Mouse (Mus musculus) heart, embryonic 10.5 days (tissue): ENCODE data around the gene 2310034G01Rik. TPM values are rescaled to one million over a fixed set of nuclear protein-coding genes. Genes with fewer than 3 reads are reported as not detected.

ENCODE experiments used
- DNase-seq: peaks from one replicate; pipeline ENCODE4 v3.0.0-alpha.2; 2017; ENCODE audit warnings: low spot score
- H3K27ac ChIP-seq: fragments of 300-500 bp; sonication (generic); 2 replicates; pipeline ENCODE4 v1.5.1; 2016; ENCODE audit warnings: mild to moderate bottlenecking
- H3K27me3 ChIP-seq: fragments of 300-500 bp; sonication (generic); 2 replicates; pipeline ENCODE4 v1.6.1; 2016; ENCODE audit warnings: mild to moderate bottlenecking; ENCODE audit not compliant: poor library complexity, insufficient read depth, severe bottlenecking
- H3K36me3 ChIP-seq: fragments of 300-500 bp; sonication (generic); 2 replicates; pipeline ENCODE4 v1.6.1; 2016; ENCODE audit warnings: mild to moderate bottlenecking, moderate library complexity
- H3K4me1 ChIP-seq: fragments of 300-500 bp; sonication (generic); 2 replicates; pipeline ENCODE4 v1.6.1; 2016; ENCODE audit warnings: mild to moderate bottlenecking
- H3K4me3 ChIP-seq: fragments of 300-500 bp; sonication (generic); 2 replicates; pipeline ENCODE4 v1.5.1; 2016; ENCODE audit warnings: mild to moderate bottlenecking, moderate library complexity
- H3K9me3 ChIP-seq: fragments of 300-500 bp; sonication (generic); 2 replicates; pipeline ENCODE4 v1.6.1; 2016; ENCODE audit warnings: mild to moderate bottlenecking, moderate library complexity
- WGBS: fragments of 180-500 bp; shearing (Covaris S2); methylation state at CpG from one replicate; pipeline ENCODE4 v1.1.7; 2016; 5-methylcytosine and 5-hydroxymethylcytosine counted together
- polyA plus RNA-seq: library from polyadenylated mRNA; unstranded; fragments of >200 nt; fragmentation: Nextera tagmentation; extraction: Ambion mirVana; gene quantifications from 2 replicates; pipeline ENCODE4 v1.2.1, GENCODE M21; 2016

2310034G01Rik gene
- polyA plus RNA-seq, 1 experiment from 2014 or later = 0.84 TPM

GRCm38 (mm10) chr19:46321101-46321943 lies 28.8 kb downstream of the 2310034G01Rik start:
- 33% methylated on average over 6 of the region's 6 CpGs for WGBS
- no peak overlapping the region for H3K27ac ChIP-seq
- no peak overlapping the region for H3K4me3 ChIP-seq
- H3K9me3 ChIP-seq = no peaks in the 10 kb centered on the region
- no peaks in the 10 kb centered on the region for H3K36me3 ChIP-seq
- H3K4me1 ChIP-seq = peaks cover 29% of the 10 kb centered on the region
- no peak for DNase-seq
- H3K27me3 ChIP-seq = peaks cover 100% of the 10 kb centered on the region

DNA sequence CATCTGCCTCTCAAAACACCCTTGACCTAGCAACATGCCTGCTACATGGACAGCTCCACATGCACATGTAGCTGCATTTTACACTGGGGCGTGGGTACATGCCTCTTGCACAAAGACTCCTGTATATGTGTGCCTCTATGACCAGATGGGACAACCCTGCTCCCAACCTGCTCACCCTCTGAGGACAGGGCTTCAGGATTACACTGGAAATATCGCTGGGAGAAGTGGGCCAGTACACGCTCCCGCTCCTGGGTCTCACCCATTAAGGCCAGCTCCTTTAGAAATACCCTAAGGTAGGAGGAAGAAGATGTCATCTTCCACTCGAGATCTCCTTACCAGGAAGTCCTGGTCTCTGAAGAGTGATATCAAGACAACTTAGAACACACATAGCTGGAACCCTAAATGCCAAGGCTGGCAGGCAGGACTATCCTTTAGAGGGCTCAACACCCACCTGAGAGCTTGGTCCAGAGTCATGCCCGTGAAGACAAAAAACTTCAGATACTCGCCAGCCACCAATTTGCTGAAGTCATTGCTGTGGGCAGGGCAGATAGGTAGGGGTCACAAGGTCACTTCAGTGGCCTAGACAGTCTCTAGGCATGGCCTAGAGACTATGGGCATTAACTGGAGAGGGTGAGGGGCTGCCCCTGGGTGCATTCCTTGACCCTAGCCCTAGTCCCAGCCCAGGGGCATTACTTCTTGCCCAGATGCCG lies 29.9 kb downstream of the 2310034G01Rik start:
- Histone ChIP-seq H3K4me1 (peaks cover 40% of the 10 kb centered on the region), H3K36me3 (no peaks in the 10 kb centered on the region), H3K4me3 (no peak overlapping the region), H3K27me3 (peaks cover 100% of the 10 kb centered on the region), H3K27ac (no peak overlapping the region), H3K9me3 (no peaks in the 10 kb centered on the region)
- DNase-seq = no peak
- 76% methylated on average over 8 of the region's 8 CpGs for whole genome bisulfite sequencing

DNA sequence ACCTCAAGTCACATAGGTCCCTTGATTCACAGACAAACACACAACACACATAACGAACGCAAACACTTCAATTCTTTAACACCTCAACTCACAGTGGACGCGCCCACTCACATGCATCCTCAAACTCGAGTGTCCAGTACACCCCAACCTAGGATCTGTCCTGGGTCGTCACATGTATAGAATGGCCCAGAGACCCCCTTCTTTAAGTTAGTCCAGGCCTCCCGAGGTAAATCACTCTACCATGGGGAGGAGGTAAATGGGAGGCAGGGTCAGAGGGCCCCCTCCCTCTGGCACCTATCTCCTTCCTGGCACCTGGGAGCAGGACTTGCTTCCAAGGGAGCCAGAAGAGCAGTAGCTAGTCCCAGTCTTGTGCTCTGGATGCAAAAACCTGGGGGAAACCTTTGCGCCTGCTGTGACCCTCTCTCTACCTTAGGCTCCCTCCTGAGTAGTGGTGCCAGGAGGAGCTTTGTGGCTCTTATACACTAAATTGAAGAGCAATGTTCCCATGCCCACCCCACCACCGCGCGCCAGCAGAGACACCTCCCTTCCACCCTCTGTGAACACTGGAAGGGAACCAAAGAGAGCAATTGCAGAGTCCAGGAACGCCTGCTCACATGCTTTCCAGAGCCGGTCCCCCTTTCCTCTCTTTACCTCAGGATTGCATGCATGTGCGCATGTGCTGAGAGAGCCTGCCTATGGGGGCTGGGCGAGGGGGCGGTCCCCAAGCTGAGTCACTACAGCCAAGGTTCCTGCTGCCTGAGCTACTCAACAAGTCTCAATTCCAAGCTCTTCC lies 31.3 kb downstream of the 2310034G01Rik start:
- WGBS = 10% methylated on average over 16 of the region's 16 CpGs
- no peak for DNase-seq
- H3K27ac ChIP-seq = no peak overlapping the region
- peak overlapping the region; percentile 64 for H3K4me3 ChIP-seq
- peaks cover 54% of the 10 kb centered on the region for H3K4me1 ChIP-seq
- H3K27me3 ChIP-seq = peaks cover 100% of the 10 kb centered on the region
- H3K36me3 ChIP-seq = no peaks in the 10 kb centered on the region
- H3K9me3 ChIP-seq = no peaks in the 10 kb centered on the region

DNA sequence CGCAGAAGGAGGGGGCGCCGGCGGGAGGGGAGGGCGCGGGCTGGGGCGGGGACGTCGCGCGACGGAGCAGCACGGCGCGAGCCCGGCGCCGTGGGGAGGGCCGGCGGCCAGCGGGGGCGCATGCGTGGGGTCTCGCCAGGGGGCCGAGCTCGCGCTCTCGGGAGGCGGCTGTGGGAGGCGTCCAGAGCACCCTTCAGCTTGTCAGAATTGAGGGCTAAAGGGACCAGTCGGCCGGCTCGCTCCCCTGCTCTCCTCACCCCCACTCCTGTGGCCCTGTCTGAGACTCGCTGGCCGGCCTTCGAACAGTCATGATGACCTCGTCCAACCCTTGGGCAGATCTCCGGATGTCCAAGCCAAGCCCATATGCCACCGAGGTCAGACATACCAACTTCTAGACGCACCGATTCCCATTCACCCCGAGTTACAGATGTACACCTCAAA lies 32.1 kb downstream of the 2310034G01Rik start:
- H3K9me3 ChIP-seq = no peaks in the 10 kb centered on the region
- 0 out of 2 replicates have a peak, but pooled peaks cover 4% of the 10 kb centered on the region for H3K36me3 ChIP-seq
- peak overlapping the region; percentile 78; the same call in 1 of the 2 replicates for H3K27ac ChIP-seq
- H3K4me3 ChIP-seq = peak overlapping the region; percentile 64
- 2% methylated on average over 42 of the region's 42 CpGs for WGBS
- peaks cover 100% of the 10 kb centered on the region for H3K27me3 ChIP-seq
- H3K4me1 ChIP-seq = peaks cover 61% of the 10 kb centered on the region
- no peak for DNase-seq

GRCm38 (mm10) chr19:46317546-46317885 lies 32.6 kb downstream of the 2310034G01Rik start:
- Histone ChIP-seq H3K4me3 (peak overlapping the region; percentile 64), H3K36me3 (peaks cover 6% of the 10 kb centered on the region; the same call in 1 of the 2 replicates), H3K9me3 (no peaks in the 10 kb centered on the region), H3K27me3 (peaks cover 100% of the 10 kb centered on the region), H3K27ac (peak overlapping the region; percentile 78), H3K4me1 (peaks cover 63% of the 10 kb centered on the region)
- under 1% methylated on average over 45 of the region's 48 CpGs for WGBS
- DNase-seq = no peak

DNA sequence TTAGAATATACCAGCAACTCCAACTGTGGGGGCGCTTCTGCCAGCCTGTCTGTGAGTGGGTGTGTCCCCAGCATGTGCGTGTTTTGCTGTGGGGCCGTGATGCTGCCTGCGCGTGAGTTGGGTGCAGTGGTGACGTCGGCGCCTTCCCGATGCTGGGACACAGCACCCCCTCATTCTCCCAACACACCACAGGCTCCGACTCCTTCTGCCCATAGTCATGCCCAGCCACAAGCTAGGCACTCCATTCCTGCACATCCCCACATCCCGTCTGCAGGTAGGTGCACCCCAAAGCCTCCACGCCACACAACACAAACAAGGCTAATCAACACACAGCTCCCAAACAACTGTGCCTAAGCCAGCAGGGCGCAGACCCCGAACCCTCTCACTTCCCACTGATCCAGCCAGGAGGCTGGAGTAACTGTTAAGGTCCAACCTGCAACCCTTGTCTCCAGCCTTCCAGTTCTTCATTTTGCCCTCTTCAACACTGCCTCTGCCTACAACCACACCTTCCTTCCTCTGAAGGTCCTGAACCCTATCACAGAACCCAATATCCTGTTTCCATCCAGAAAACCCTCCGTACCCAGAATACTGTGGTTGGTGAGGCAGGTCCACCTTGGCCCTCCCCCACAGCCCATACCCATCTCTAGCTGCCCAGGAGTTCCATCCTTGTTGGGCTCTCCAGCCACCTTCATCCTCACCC lies 33.1 kb downstream of the 2310034G01Rik start:
- Histone ChIP-seq H3K4me3 (peak overlapping the region; percentile 64), H3K9me3 (no peaks in the 10 kb centered on the region), H3K4me1 (peaks cover 63% of the 10 kb centered on the region), H3K27ac (peak overlapping the region; percentile 78; the same call in 1 of the 2 replicates), H3K27me3 (peaks cover 100% of the 10 kb centered on the region), H3K36me3 (peaks cover 9% of the 10 kb centered on the region; the same call in 1 of the 2 replicates)
- WGBS = 37% methylated on average over 15 of the region's 15 CpGs
- DNase-seq = no peak

DNA sequence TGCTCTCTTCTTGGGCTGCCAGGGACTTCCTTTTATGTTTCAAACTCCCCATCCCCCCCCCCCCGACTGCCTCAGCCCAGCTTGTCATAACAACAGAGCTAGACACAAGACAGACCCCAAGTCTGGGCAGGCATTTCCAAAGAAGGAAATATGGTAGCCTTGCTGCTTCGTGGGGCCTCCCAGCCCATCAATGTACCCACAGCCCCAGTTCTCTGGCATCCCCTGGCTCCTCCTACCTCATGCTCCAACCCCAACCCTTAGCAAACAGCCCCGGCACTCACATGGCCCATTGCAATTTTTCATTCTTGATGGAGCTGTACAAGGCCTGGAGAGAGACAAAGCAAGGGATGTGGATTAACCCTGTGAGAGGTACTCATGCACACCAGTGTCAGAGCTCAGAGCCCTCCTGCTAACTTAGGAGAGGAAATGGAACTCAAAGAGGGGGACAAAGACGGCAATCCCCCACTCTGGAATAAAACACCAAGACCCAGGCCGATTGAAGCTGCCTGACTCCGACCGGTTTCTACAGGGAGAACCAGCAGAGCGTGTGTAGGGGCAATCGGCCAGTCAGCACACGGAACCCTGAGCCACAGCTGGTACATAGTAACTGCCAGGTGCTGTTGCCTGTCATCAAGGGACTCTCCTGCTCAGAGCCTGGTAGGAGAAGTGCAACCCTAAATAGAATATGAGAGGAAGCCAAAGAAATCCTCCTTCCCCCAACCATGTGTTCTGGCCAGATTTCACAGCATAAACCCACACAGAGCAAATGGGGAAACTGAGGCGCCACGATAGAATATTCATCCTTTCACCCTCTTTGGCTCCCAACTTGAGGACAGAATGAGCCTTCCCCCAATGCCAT lies 34.1 kb downstream of the 2310034G01Rik start:
- 49% methylated on average over 12 of the region's 12 CpGs for WGBS

GRCm38 (mm10) chr19:46314872-46315742 lies 35.0 kb downstream of the 2310034G01Rik start:
- WGBS = 28% methylated on average over 14 of the region's 14 CpGs
- Histone ChIP-seq H3K4me1 (peaks cover 60% of the 10 kb centered on the region), H3K27me3 (peaks cover 100% of the 10 kb centered on the region), H3K36me3 (peaks cover 28% of the 10 kb centered on the region), H3K9me3 (no peaks in the 10 kb centered on the region), H3K4me3 (peak overlapping the region; percentile 31; the same call in 1 of the 2 replicates), H3K27ac (peak overlapping the region; percentile 59; the same call in 1 of the 2 replicates)
- no peak for DNase-seq

More for the DNA sequence above, 34.1 kb downstream of the 2310034G01Rik start:
- Histone ChIP-seq H3K27ac (peak overlapping the region; percentile 59; the same call in 1 of the 2 replicates), H3K4me3 (peak overlapping the region; percentile 64; the same call in 1 of the 2 replicates), H3K36me3 (peaks cover 20% of the 10 kb centered on the region), H3K4me1 (peaks cover 60% of the 10 kb centered on the region), H3K9me3 (no peaks in the 10 kb centered on the region), H3K27me3 (peaks cover 100% of the 10 kb centered on the region)
- DNase-seq = no peak

DNA sequence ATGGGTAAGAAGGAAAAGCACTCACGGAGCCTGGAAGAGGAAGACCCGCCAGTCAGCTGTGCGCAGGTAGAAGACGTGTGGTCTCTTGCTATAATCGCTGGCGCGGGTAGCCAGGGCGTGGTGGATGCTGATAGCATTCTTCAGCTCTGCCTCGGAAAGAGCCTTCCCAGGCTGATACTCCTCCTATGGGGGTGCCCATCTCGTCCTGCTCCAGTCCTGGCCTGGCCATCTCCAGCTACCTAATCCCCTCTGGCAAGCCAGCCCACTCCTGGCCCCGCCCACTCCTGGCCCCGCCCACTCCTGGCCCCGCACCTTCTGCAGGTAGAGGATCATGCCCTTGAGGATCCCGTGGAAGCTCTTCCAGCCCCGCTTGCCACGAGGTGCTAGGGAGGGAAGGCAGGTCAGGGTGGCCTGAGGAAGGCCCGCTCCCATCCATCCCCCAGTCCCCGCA lies 35.9 kb downstream of the 2310034G01Rik start:
- Histone ChIP-seq H3K27ac (peak overlapping the region; percentile 59), H3K9me3 (no peaks in the 10 kb centered on the region), H3K4me3 (peak overlapping the region; percentile 31), H3K36me3 (peaks cover 36% of the 10 kb centered on the region), H3K27me3 (peaks cover 99% of the 10 kb centered on the region), H3K4me1 (peaks cover 58% of the 10 kb centered on the region)
- DNase-seq = no peak
- 13% methylated on average over 18 of the region's 18 CpGs for WGBS

DNA sequence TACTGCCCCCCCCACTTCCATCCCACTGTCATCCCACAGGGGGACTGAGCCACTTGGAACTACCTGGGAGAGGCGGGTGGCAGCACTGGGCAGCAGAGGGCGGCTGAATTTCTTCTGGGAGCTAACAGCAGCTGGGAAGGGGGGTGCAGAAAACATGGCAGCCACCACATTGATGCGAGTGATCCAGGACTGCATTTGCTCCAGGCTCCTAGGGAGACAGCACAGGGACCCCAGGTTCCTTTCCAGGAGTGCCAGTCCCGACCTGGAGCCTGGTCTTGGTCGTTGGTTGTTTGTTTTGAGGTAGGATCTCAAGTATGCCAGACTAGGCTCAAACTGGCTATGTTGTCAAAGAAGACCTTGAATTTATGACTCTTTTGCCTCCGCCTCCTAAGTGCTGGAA lies 36.5 kb downstream of the 2310034G01Rik start:
- peaks cover 98% of the 10 kb centered on the region for H3K27me3 ChIP-seq
- no peak overlapping the region for H3K4me3 ChIP-seq
- H3K36me3 ChIP-seq = peaks cover 36% of the 10 kb centered on the region
- no peaks in the 10 kb centered on the region for H3K9me3 ChIP-seq
- 0 out of 2 replicates have a peak overlapping the region, but pooled peaks have one; percentile 59 for H3K27ac ChIP-seq
- peaks cover 58% of the 10 kb centered on the region for H3K4me1 ChIP-seq
- no peak for DNase-seq
- WGBS = 65% methylated on average over 6 of the region's 6 CpGs
